Mouse (Mus musculus): Measurements from ENCODE around the gene Gnl3. TPM values are rescaled to one million over a fixed set of nuclear protein-coding genes. Genes with fewer than 3 reads are reported as not detected.

Gnl3 gene
- total RNA-seq (2021) = 100 to 1,000 TPM; 103 to 127 TPM
- long read RNA-seq, experiment 1, transcript Gnl3-201 (15 exons, 1,947 nt) = major isoform, 24 of 34 reads
- long read RNA-seq, experiment 1, partial matches to known transcripts = 0 of 34 reads
- long read RNA-seq, experiment 1, other reads (novel, unspliced or antisense) = 10 of 34 reads
- long read RNA-seq, experiment 2, transcript Gnl3-201 (15 exons, 1,947 nt) = major isoform, 37 of 58 reads
- long read RNA-seq, experiment 2, partial matches to known transcripts = 10 of 58 reads
- long read RNA-seq, experiment 2, other reads (novel, unspliced or antisense) = 10 of 58 reads

DNA sequence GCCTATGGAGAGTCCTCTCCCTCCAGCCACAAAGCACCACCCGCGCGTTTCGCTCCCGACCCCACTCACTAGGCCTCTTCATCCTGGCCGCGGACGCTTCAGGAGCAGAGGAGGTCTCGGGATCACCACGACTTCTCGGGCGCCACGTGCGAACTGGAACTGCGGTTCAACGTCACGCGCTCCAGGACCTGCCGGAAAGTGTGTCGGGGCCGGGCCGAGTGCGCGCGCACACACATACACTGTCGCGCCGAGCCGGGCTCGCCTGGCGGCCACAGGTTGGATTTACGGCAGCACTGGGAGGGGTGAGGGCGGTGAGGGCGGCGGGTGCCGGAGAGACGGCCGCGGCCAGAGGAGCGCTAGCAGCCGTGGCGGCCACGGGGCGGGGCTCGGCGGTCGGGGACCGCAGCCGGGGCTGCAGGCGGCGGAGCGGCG is at the start of gene Gnl3, which contains the start of gene Pbrm1:
Gene Gnl3, minus strand, starts transcription at position 293 of the 432 bp plus-strand sequence.
Gene Pbrm1, plus strand, starts transcription at position 279 of the 432 bp plus-strand sequence.
- DNase-seq (ENCODE audit: low spot score in 2 of 2) = peak; percentile 95 to 96

DNA sequence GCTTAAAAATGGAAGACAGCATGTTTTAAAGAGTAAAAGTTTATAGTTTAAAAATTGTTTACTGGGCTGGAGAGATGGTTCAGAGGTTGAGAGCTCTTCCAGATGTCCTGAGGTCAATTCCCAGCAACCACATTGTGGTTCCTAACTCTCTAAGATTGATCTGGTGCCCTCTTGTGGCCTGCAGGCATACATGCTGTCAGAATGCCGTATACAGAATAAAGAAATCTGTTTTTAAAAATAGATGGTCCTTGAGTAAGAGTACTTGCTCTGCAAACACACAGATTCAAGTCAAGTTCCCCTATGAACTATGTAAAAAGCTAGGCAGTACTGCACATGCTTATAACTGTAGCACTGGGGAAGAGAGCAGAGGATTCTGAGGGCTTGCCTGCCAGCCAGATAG is 43.3 kb upstream of the Gnl3 start:
- no peak for DNase-seq (ENCODE audit: low spot score in 2 of 2)

DNA sequence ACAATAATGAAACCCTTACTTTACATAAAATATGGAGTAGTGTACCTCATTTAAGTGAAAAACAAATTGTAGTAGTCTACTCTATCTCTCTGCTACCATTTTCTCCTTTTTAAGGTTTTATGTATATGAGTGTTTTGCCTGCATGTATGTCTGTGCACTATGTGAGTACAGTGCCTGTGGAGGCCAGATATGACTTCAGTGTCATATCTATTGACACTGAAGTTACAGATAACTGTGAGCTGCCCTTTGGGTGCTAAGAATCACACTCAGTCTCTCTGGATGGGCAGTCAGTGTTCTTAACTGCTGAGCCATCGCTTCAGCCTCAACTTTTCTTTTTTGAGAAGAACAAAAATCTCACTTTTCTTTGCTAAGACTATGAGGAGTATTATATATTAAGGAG is 26.9 kb upstream of the Gnl3 start:
- DNase-seq (ENCODE audit: low spot score in 2 of 2) = no peak

DNA sequence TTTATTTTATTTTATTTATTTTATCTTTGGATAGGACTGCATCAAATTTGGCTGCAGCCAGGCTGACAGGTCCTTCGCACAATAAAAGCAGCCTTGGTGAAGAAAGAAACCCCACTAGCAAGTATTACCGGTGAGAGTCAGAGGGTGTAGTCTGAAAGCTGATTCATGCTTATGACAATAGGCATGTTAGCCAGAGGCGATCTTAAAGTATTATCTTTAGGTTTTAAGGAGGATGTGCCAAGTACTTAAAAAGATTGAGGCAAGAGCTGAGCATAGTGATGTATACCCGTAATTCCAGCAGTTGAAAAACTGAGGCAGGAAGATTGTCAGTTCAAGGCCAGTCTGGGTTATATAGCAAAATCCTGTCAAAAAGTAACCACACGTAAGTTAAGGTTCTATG is 26.3 kb upstream of the Gnl3 start:
- DNase-seq (ENCODE audit: low spot score in 2 of 2) = no peak

DNA sequence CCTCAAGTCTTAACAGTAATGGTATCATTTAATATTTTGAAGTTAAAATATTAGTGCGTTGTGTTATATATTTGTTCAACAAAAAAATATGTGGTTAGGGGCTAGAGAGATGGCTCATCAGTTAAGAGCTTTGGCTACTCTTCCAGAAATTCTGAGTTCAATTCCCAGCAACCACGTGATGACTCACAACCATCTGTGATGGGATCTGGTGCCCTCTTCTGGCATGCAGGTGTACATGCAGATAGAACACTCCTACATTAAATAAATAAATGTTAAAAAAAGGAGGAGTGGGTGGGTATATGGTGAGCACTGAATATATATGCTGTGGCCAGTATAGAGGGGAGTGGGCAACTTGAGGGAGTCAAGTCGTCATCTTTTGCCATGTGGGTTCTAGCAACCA is 6.8 kb upstream of the Gnl3 start:
- no peak for DNase-seq (ENCODE audit: low spot score in 2 of 2)

DNA sequence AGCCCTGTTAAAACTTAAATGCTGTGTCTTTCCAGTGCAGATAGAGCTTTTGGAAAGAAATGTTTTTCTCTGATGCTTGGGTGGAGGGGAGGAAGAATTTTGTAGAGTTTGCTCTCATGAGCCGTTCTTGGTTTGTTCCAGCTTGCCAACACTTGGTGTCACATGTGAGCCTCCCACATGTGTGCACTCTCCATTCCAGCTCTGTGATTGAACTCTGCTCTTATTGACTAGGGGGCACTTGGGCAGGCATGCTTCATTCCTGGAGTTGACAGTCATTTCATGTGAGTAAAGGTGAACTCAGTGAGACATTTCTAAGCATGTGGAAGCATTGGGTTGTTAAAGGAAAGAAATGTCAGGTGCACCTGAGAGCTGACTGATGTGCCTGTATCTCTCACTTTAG is 3.6 kb upstream of the Gnl3 start:
- no peak for DNase-seq (ENCODE audit: low spot score in 2 of 2)

DNA sequence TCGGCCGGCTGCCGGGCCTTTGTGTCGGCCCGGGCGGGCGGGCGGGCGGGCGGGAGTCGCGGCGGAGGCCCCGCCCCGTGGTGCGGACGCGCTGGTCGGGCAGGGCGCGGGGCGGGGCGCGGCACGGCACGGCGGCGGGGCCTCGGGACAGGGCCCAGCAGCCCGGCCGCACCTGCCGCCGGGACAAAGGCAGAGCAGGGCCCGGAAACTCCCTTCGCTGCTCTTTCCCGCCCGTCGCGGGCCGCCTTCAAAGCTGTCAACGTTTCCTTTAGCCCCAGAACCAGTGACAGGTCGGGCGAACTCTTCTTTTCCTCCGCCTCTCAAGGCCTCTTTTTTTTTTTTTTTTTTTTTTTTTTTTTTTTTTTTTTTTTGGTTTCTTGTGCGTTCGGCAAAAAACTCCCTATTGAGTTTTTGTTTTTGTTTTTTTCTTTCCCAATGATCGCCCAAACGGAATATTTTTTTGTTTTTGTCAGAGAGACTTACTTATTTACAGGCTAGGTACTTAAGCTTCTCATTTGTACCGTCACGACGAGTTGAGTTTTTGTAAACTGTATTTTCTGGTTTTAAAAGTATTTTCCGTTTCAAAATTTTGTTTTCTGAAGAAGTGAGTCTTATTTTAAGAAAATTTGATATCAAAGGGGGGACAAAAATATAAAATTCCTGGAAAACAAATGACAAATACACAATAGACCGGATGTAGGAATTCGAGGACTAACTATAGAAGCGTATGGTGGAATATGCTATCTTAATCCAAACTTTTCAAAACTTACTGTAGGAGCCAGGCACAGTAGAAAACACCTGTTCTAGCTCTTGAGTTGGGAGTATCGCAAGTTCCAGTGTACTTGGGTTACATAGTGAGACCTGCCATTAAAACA is 616 bp upstream of the Gnl3 start:
- DNase-seq (ENCODE audit: low spot score in 2 of 2) = peak; percentile 74 to 75

DNA sequence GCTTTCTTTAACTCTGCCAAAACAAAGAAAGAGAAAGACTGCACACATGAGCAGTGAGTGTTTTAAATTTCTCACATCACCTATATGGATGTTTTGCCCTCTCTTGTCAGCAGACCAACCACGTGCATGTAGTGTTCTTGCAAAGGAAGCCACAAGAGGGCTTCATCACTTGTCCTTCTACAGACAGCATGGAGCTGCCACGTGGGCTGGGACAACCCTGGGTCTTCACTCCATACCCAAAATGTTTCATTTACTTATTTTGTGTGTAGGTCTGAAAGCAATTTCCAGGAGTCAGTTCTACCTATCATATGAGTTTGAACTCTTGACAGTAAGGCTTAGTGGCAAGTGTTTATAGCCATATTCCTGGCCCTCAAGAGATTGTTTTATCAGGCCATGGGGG is 1.1 kb downstream of the Gnl3 start:
- DNase-seq (ENCODE audit: low spot score in 2 of 2) = no peak

DNA sequence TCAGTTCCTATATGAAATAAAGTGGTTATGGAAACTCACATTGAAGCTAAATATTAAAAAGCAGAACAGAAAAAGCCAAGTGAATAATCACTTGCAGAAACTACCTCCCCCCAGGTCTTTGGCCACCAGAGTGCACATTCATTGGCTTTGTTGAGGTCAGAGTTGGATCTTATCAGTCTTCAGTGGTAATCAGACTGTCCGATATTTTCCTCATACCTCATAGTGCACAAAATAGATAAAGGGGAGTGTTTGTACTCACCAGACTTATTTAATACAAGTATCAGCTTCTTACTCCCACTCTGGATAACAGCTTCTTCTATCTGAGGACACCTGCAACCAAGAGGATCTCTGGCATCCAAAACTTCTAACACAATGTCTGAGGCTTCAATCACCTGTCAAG is 2.9 kb downstream of the Gnl3 start:
- DNase-seq (ENCODE audit: low spot score in 2 of 2) = no peak

DNA sequence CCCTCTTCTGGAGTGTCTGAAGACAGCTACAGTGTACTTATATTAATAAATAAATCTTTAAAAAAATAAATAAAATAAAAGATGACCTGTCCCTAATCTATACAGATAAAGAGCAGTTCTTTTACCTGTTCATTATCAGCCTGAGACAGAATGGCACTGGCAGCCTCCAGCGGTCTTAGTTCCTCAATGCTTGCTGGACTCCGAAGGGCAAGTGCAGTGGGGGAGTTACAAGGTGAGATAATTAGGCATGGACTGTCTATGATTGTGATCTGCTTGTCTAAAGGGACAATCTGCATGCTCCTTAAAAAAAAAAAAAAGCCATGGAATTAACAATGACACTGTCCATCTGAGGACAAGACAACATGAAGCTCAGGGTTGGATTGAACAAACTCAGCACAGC is 5.0 kb downstream of the Gnl3 start:
- DNase-seq (ENCODE audit: low spot score in 2 of 2) = no peak

DNA sequence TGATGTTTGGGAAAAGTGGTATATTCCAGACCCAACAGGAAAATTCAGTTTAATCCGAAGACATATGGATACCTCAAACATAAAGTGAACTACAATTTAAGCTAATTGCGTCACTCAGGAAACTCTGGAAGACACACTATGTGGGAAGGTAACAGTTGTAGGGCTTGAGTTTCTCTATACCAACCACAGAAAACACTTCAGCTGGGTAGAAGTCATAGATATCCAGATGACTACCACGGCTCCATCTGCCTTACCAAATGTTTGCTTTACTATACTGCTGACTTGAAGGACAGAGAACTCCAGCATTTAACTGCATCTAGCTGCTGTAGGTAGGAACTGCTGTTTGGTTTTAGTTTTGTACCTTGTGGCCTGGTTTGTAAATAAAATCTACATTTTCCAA is 7.4 kb downstream of the Gnl3 start:
- DNase-seq (ENCODE audit: low spot score in 2 of 2) = no peak

DNA sequence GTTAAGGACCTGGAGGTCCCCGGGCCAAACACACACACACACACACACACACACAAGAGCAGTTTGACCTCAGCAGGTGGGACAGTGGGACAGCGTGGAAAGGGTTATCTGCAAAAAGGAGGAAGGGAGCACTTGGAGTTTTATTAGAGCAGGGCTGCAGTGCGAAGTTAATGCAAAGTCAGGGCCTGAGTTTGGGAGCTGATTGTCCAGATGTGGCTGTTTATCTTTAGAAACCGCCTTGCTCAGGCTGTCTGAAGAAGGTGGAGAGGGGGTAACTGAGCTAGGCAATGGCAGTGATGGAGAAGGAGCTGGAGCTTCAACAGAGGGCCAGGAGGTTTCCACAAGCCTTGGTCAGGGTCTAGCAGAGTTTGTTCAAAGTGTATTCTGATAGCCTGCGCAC is 12.2 kb downstream of the Gnl3 start:
- DNase-seq (ENCODE audit: low spot score in 2 of 2) = no peak

DNA sequence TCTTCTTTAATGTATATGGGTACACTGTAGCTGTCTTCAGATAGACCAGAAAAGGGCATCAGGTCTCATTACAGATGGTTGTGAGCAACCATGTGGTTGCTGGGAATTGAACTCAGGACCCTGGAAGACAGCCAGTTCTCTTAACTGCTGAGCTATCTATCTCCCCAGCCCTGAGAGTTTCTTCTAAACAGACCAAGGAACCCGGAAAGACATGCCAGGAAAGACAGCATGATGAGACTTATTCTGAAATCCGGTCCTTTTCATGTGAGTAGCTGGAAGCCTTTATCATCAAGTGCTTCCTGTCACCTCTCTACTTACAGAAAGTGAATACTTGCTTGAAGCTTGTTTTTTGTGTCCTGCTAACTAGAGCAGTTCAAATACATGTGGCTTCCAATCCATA is 14.4 kb downstream of the Gnl3 start:
- DNase-seq (ENCODE audit: low spot score in 2 of 2) = no peak

DNA sequence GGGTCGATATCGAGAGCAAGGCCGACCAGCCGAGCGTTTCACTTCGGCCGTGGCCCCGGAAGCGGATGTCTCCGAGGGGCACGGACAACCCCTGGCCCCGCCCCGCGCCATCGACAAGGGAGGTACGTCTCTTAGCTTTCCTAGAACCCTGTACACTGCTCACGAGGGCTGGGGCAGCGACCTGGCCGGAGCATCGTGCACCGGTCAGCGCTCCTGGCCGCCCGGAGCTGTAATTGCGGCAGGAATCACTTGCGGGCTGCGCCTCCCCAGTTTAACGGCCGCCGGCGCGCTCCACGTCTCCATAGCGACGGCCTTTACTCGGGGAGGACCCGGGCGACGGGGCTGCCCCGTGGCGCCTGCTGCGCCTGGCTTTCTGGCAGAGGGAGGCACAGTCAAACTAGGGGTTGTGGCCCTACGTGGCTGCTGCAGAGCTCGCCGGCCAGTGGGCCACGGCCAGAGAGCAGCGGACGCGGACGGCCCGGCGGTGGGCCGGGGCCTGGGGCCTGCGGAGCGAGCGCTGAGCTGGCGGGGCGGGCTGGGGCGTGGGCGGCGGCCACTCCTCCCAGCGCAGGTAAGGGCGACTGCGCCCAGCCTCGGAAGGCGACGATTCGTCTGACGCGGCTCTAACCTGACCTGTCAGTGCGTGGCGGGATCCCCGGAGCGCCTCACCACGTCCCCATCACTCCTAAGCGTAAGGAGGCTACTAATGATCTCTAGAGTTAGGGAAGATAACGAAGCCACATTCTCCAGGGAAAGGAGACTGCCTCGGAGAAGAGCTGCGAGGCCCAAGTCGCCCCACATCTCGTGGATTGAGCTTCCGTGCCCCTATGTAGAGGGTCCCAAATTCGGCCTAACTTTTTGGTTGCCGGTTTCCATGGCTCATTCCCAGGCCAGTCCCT is 17.4 kb downstream of the Gnl3 start, which contains the start of the genes Glt8d1 and Spcs1:
Gene Glt8d1, plus strand, starts transcription at position 94 of the 899 bp plus-strand sequence.
Gene Spcs1, minus strand, starts transcription at position 366 of the 899 bp plus-strand sequence.
- DNase-seq (ENCODE audit: low spot score in 2 of 2) = peak; percentile 80 to 85

DNA sequence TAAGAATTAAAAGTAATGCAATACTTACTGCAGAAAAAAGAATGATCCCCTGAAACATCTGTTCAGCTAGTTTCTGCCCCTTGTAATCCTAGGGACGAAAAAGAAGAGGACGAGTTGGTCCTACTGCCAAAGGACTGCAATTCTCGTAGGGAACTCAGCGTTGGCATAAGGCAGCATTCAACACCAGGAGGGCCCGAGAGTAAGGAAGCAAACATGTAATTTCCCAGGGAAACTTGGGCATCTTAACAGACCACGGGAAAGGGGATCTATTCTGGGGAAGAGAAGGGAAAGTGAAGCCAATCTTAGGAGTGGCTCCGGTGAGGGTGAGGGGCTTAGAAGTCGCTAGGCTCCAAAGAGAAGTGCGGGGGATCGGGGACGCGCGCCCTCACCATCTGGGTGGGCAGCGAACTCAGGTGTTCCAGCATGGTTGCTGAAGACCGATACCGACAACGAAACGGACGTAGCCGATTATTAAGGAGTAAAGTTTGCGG is 18.1 kb downstream of the Gnl3 start:
- no peak for DNase-seq (ENCODE audit: low spot score in 2 of 2)

DNA sequence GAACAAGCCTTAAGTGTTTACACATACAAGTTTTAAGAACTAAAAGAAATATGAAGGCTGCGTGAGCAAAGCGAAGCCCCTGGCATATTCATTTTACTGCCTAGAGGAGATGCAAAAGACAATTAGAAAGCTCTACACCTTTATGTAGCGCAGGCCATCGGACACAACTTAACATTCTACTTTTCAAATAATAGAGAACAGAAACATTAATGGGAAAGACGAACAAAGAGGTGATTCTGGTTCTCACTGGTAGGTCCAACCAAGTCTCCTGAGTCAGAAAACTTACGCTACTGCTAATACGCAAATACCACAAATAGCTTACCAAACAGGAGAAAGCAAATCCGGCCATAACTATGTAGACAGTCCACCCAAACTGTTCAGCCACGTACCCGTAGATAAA is 18.6 kb downstream of the Gnl3 start:
- DNase-seq (ENCODE audit: low spot score in 2 of 2) = no peak

DNA sequence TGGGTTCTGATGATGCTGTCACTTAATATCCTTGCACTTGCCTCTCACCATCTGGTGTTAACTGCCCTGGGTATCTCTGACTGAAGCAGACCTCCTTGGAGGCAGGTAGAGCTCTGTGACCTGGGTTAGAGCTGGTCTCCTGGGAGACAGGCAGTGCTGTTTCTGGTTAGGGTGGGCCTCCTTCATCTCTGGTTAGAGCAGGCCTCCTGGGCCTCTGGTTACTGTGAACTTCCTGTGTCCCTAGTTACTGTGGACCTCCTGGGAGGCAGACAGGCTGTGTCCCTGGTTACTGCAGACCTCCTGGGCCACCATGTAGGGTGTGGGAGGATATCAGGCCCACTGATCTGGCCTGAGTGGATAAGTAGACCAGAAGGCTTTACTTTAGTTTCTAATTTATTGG is 22.5 kb downstream of the Gnl3 start:
- DNase-seq (ENCODE audit: low spot score in 2 of 2) = no peak

DNA sequence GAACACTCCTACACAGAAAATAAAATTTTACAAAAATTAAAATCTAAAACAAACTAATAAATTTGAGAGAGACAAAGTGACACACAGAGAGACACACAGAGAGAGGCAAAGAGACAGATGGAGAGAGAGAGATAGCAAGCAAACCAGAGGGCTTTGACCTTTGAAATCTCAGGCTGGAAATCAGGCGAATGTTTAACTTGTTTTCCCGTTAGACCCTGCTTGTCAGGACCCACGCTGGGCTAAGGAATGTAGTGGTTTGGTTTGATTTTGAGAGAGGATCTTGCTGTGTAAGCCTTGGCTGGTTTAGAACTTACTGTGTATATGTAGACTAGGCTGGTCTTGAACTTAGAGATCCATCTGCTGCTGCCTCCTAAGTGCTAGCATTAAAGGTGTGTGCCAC is 42.7 kb downstream of the Gnl3 start:
- DNase-seq (ENCODE audit: low spot score in 2 of 2) = no peak

DNA sequence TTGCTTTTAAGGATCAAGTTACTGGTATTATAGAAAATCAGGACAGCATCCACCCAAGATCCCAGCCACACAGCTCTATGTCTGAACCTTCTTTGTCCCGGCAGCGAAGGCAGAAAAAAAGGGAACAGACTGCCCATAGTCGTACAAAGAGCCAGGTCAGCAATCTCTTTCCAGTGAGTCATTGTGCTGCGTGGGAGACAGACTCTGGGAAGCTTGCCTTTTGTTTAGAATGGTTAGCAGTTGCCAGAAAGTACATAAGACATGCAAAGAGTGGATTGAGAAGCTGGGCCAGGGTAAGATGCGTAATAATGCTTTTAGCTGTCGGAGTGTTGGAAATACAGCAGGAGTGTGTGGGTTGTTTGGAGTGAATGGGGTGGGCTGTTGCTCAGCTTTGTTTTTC is 44.7 kb downstream of the Gnl3 start:
- DNase-seq (ENCODE audit: low spot score in 2 of 2) = no peak
